Mouse (Mus musculus): ENCODE measurements around the gene Ptms. TPM values are rescaled to one million over a fixed set of nuclear protein-coding genes. Genes with fewer than 3 reads are reported as not detected.

Gene Ptms
- polyA plus RNA-seq (2015; fragmentation: Nextera tagmentation; extraction: Ambion mirVana): 932 TPM in 2 replicates

GRCm38 (mm10) chr6:124919695-124920317, at the start of gene Ptms:
Ptms (minus strand) TSS chr6:124920103.

DNA sequence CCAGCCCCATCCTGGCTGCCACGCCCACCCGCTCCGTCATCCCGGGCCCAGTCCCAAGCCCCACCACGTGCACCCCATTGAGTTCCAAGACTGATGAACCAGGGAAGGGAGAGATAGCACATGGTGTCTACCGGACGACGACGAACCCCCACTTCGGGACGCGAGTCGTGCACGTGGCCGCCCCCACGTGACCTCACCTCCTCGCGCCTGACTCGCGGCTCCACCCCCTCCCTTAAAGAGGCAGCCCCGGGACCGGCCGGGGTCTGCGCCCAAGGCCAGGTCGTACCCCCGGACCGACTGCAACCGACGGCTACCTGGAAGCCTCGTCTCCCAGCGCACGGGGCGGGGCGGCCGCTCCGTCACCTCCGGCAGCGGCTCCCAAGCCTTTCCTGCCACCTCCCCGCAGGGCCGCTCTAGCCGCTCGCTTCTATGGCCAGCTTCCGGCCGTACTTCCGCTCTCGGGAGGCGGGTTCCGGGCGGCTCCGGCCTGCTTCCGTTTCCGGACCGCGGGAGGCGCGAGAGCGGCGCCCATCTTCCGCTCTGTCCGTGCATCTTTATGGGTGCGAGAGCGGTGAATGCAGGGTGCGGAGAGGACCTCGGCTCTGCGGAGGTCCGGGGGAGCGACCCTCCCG, 45.3 kb upstream of the Ptms start, which contains the start of gene Cops7a:
TSS of gene Cops7a (minus strand) at position 451 of the 632 bp plus-strand sequence.

GRCm38 (mm10) chr6:124930754-124931524, 11.0 kb upstream of the Ptms start, which contains the start of gene Mlf2:
Mlf2 (plus strand) TSS chr6:124931386.

GRCm38 (mm10) chr6:124911533-124912218, 8.2 kb downstream of the Ptms start, which contains the start of gene Lag3:
Lag3 (minus strand) TSS chr6:124911705.

GRCm38 (mm10) chr6:124887986-124888385, 31.9 kb downstream of the Ptms start, which contains the start of gene Cd4:
Cd4 (minus strand) TSS chr6:124888221.

Other genes starting within 250 kb of the Ptms start
- 88.4 and 88.9 TPM in 2 replicates for gene Emg1, start 207.9 kb downstream of the Ptms start, polyA plus RNA-seq (2015; fragmentation: Nextera tagmentation; extraction: Ambion mirVana)
- gene Phb2, start 207.8 kb downstream of the Ptms start, polyA plus RNA-seq (2015; fragmentation: Nextera tagmentation; extraction: Ambion mirVana): 264 and 265 TPM in 2 replicates
- 5.6 and 6.0 TPM in 2 replicates for gene Ptpn6, start 181.4 kb downstream of the Ptms start, polyA plus RNA-seq (2015; fragmentation: Nextera tagmentation; extraction: Ambion mirVana)
- gene Grcc10, start 178.7 kb downstream of the Ptms start, polyA plus RNA-seq (2015; fragmentation: Nextera tagmentation; extraction: Ambion mirVana): 676 and 680 TPM in 2 replicates
- not detected in 2 replicates for gene Gm45234, start 164.1 kb downstream of the Ptms start, polyA plus RNA-seq (2015; fragmentation: Nextera tagmentation; extraction: Ambion mirVana)
- gene Atn1, start 163.6 kb downstream of the Ptms start, polyA plus RNA-seq (2015; fragmentation: Nextera tagmentation; extraction: Ambion mirVana): 26.7 and 29.5 TPM in 2 replicates
- 305 and 307 TPM in 2 replicates for gene Eno2, start 150.4 kb downstream of the Ptms start, polyA plus RNA-seq (2015; fragmentation: Nextera tagmentation; extraction: Ambion mirVana)
- 2.4 and 3.0 TPM in 2 replicates for gene Lrrc23, start 140.4 kb downstream of the Ptms start, polyA plus RNA-seq (2015; fragmentation: Nextera tagmentation; extraction: Ambion mirVana)
- gene Spsb2, start 111.4 kb downstream of the Ptms start, polyA plus RNA-seq (2015; fragmentation: Nextera tagmentation; extraction: Ambion mirVana): 10.3 and 10.9 TPM in 2 replicates
- gene Tpi1, start 105.8 kb downstream of the Ptms start, polyA plus RNA-seq (2015; fragmentation: Nextera tagmentation; extraction: Ambion mirVana): 467 and 484 TPM in 2 replicates
- 154 and 171 TPM in 2 replicates for gene Usp5, start 90.6 kb downstream of the Ptms start, polyA plus RNA-seq (2015; fragmentation: Nextera tagmentation; extraction: Ambion mirVana)
- gene Cdca3, start 90.6 kb downstream of the Ptms start, polyA plus RNA-seq (2015; fragmentation: Nextera tagmentation; extraction: Ambion mirVana): 18.2 and 21.2 TPM in 2 replicates
- 0.22 and 0.38 TPM in 2 replicates for gene Gnb3, start 79.8 kb downstream of the Ptms start, polyA plus RNA-seq (2015; fragmentation: Nextera tagmentation; extraction: Ambion mirVana)
- gene P3h3, start 62.4 kb downstream of the Ptms start, polyA plus RNA-seq (2015; fragmentation: Nextera tagmentation; extraction: Ambion mirVana): 16.8 and 19.6 TPM in 2 replicates
- 35.3 and 42.6 TPM in 2 replicates for gene Gpr162, start 56.1 kb downstream of the Ptms start, polyA plus RNA-seq (2015; fragmentation: Nextera tagmentation; extraction: Ambion mirVana)
- 0.15 TPM in 1 of 2 replicates, not detected in the other for gene Cd4, start 31.9 kb downstream of the Ptms start, polyA plus RNA-seq (2015; fragmentation: Nextera tagmentation; extraction: Ambion mirVana)
- 3.1 and 5.2 TPM in 2 replicates for gene Lag3, start 8.4 kb downstream of the Ptms start, polyA plus RNA-seq (2015; fragmentation: Nextera tagmentation; extraction: Ambion mirVana)
- 685 and 704 TPM in 2 replicates for gene Mlf2, start 11.3 kb upstream of the Ptms start, polyA plus RNA-seq (2015; fragmentation: Nextera tagmentation; extraction: Ambion mirVana)
- 111 and 114 TPM in 2 replicates for gene Cops7a, start 45.4 kb upstream of the Ptms start, polyA plus RNA-seq (2015; fragmentation: Nextera tagmentation; extraction: Ambion mirVana)
- 80.9 and 95.2 TPM in 2 replicates for gene Pianp, start 76.6 kb upstream of the Ptms start, polyA plus RNA-seq (2015; fragmentation: Nextera tagmentation; extraction: Ambion mirVana)
- gene Zfp384, start 89.0 kb upstream of the Ptms start, polyA plus RNA-seq (2015; fragmentation: Nextera tagmentation; extraction: Ambion mirVana): 13.6 and 13.7 TPM in 2 replicates
- 91.2 and 93.6 TPM in 2 replicates for gene Ing4, start 119.7 kb upstream of the Ptms start, polyA plus RNA-seq (2015; fragmentation: Nextera tagmentation; extraction: Ambion mirVana)
- 18.7 and 19.3 TPM in 2 replicates for gene Acrbp, start 129.6 kb upstream of the Ptms start, polyA plus RNA-seq (2015; fragmentation: Nextera tagmentation; extraction: Ambion mirVana)
- gene Lpar5, start 147.8 kb upstream of the Ptms start, polyA plus RNA-seq (2015; fragmentation: Nextera tagmentation; extraction: Ambion mirVana): 0.71 and 0.94 TPM in 2 replicates
- gene Chd4, start 175.9 kb upstream of the Ptms start, polyA plus RNA-seq (2015; fragmentation: Nextera tagmentation; extraction: Ambion mirVana): 90.4 and 92.6 TPM in 2 replicates
- gene Nop2, start 211.8 kb upstream of the Ptms start, polyA plus RNA-seq (2015; fragmentation: Nextera tagmentation; extraction: Ambion mirVana): 37.5 and 39.7 TPM in 2 replicates
- 24.5 and 27.5 TPM in 2 replicates for gene Iffo1, start 225.1 kb upstream of the Ptms start, polyA plus RNA-seq (2015; fragmentation: Nextera tagmentation; extraction: Ambion mirVana)
- 1,880 and 2,030 TPM in 2 replicates for gene Gapdh, start 246.4 kb upstream of the Ptms start, polyA plus RNA-seq (2015; fragmentation: Nextera tagmentation; extraction: Ambion mirVana)

Data from neural tube, postnatal 0 days (tissue).